ENCODE assay signal across 9 mouse cellular contexts in the genomic region with DNA sequence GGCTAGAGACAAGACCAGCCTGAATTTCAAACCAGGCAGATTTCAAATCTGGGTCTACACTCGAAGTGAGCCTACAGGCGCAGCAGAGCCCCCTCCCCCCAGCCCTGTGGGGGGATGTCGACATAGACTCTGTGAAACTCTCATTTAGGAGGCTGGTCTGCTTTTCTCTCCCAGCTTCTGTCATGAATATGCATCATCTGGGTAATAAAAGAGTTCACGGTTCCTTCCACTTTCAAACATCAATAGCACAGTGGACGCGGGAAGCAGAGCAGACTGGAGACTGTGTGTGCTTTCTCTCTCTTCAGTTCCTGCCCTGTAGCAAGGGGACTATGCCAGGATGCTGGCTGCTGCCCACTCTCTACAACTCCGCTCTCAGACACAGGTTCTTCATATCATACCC. TPM values are rescaled to one million over a fixed set of nuclear protein-coding genes. Genes with fewer than 3 reads are reported as not detected.
A peak's percentile ranks its signal among the peaks of the same experiment; 100 is the strongest.
DNase-seq lines count a peak whose midpoint lies in the region; ATAC-seq and TF ChIP-seq lines count a peak whose summit lies in the region.
"Had no signal": no experiment of that assay in that cellular context is flagged by ENCODE, and none has a peak within 500 bp of the region (broad histone marks: within the 10 kb centered on the region; RNA-seq: fewer than 3 reads in every experiment).

No protein-coding gene starts in this region.

- peaks cover 8% of the 10 kb centered on the region; the same call in 1 of the 2 replicates for H3K27me3 ChIP-seq in heart, embryonic 10.5 days (ENCODE audit: insufficient read depth, poor library complexity, severe bottlenecking)
- H3K27me3 ChIP-seq in heart, embryonic 12.5 days (replicated peaks) = 0 out of 2 replicates have a peak, but pooled peaks cover 6% of the 10 kb centered on the region
- no peaks in the 10 kb centered on the region for H3K27me3 ChIP-seq in stomach, embryonic 15.5 days (replicated peaks)
- H3K27me3 ChIP-seq in stomach, postnatal 0 days (ENCODE audit: control insufficient read depth, insufficient read depth, low read length) = no peaks in the 10 kb centered on the region
- no peaks in the 10 kb centered on the region for H3K27me3 ChIP-seq in limb, embryonic 11.5 days (ENCODE audit: control insufficient read depth, insufficient read depth, low read length)

- 57% methylated on average over 7 of the region's 7 CpGs for WGBS in heart, embryonic 10.5 days
- 59% methylated on average over 7 of the region's 7 CpGs for WGBS in heart, embryonic 12.5 days
- 46% methylated on average over 7 of the region's 7 CpGs for WGBS in stomach, embryonic 15.5 days
- WGBS in stomach, postnatal 0 days = 54% methylated on average over 7 of the region's 7 CpGs
- 36% methylated on average over 7 of the region's 7 CpGs for WGBS in limb, embryonic 11.5 days

- no peak overlapping the region for H3K4me2 ChIP-seq in heart, embryonic 12.5 days
- H3K4me2 ChIP-seq in stomach, embryonic 15.5 days = no peak overlapping the region
- H3K4me2 ChIP-seq in stomach, postnatal 0 days (replicated peaks; ENCODE audit: low read depth) = no peak overlapping the region
- no peak overlapping the region for H3K4me2 ChIP-seq in limb, embryonic 11.5 days (ENCODE audit: low read depth, severe bottlenecking)

- H3K4me3 ChIP-seq in heart, embryonic 10.5 days = no peak overlapping the region
- no peak overlapping the region for H3K4me3 ChIP-seq in heart, embryonic 12.5 days
- no peak overlapping the region for H3K4me3 ChIP-seq in stomach, embryonic 15.5 days (replicated peaks)
- no peak overlapping the region for H3K4me3 ChIP-seq in stomach, postnatal 0 days (ENCODE audit: low read depth, low read length)
- H3K4me3 ChIP-seq in limb, embryonic 11.5 days (ENCODE audit: low read depth, low read length) = no peak overlapping the region

- DNase-seq in heart, embryonic 10.5 days (ENCODE audit: low spot score) = no peak
- DNase-seq in stomach, postnatal 0 days (ENCODE audit: low spot score) = no peak
- DNase-seq in limb, embryonic 11.5 days (ENCODE audit: low spot score) = no peak
- DNase-seq in ovary, postnatal 36 days (ENCODE audit: low spot score) = no peak
- no peak for DNase-seq in kidney, adult 11 months
- DNase-seq in adrenal gland, adult (ENCODE audit: inconsistent age in 2 of 2, low spot score in 1 of 2) = no peak

- peaks cover 79% of the 10 kb centered on the region for H3K4me1 ChIP-seq in heart, embryonic 10.5 days
- peaks cover 81% of the 10 kb centered on the region for H3K4me1 ChIP-seq in heart, embryonic 12.5 days (replicated peaks)
- H3K4me1 ChIP-seq in stomach, embryonic 15.5 days = peaks cover 84% of the 10 kb centered on the region
- H3K4me1 ChIP-seq in stomach, postnatal 0 days (replicated peaks; ENCODE audit: control insufficient read depth, insufficient read depth) = peaks cover 29% of the 10 kb centered on the region
- H3K4me1 ChIP-seq in limb, embryonic 11.5 days (ENCODE audit: control insufficient read depth, insufficient read depth, low read length) = peaks cover 70% of the 10 kb centered on the region

- no peaks in the 10 kb centered on the region for H3K9me3 ChIP-seq in heart, embryonic 10.5 days
- no peaks in the 10 kb centered on the region for H3K9me3 ChIP-seq in heart, embryonic 12.5 days (replicated peaks)
- no peaks in the 10 kb centered on the region for H3K9me3 ChIP-seq in stomach, embryonic 15.5 days
- no peaks in the 10 kb centered on the region for H3K9me3 ChIP-seq in stomach, postnatal 0 days (ENCODE audit: control insufficient read depth, low read length)
- H3K9me3 ChIP-seq in limb, embryonic 11.5 days (ENCODE audit: control insufficient read depth, low read length) = no peaks in the 10 kb centered on the region

- no peak for TF ChIP-seq EP300 in stomach, postnatal 0 days (optimal IDR thresholded peaks at IDR 0.05)

- no peak for ATAC-seq in heart, embryonic 12.5 days (ENCODE audit: insufficient number of reproducible peaks, low FRiP score)
- no peak for ATAC-seq in stomach, embryonic 15.5 days (ENCODE audit: insufficient read depth, low FRiP score, low read depth)
- no peak for ATAC-seq in stomach, postnatal 0 days (ENCODE audit: low FRiP score, low TSS enrichment)
- no peak for ATAC-seq in limb, embryonic 11.5 days (ENCODE audit: insufficient number of reproducible peaks, low FRiP score, low TSS enrichment, low read depth)
- ATAC-seq: CD4-positive, CD25-positive, alpha-beta regulatory T cell, adult 4 months had no signal

- no peak for TF ChIP-seq CTCF in stomach, postnatal 0 days (IDR thresholded peaks at IDR 0.05; ENCODE audit: low read depth)

- H3K36me3 ChIP-seq in heart, embryonic 10.5 days = peaks cover 32% of the 10 kb centered on the region
- peaks cover 32% of the 10 kb centered on the region for H3K36me3 ChIP-seq in heart, embryonic 12.5 days
- peaks cover 13% of the 10 kb centered on the region for H3K36me3 ChIP-seq in stomach, embryonic 15.5 days
- H3K36me3 ChIP-seq in stomach, postnatal 0 days (ENCODE audit: control insufficient read depth, insufficient read depth, low read length) = peaks cover 10% of the 10 kb centered on the region
- peaks cover 3% of the 10 kb centered on the region; the same call in 1 of the 2 replicates for H3K36me3 ChIP-seq in limb, embryonic 11.5 days (ENCODE audit: control insufficient read depth, insufficient read depth, low read length)

- no peak overlapping the region for H3K9ac ChIP-seq in heart, embryonic 12.5 days
- H3K9ac ChIP-seq in stomach, embryonic 15.5 days = no peak overlapping the region
- H3K9ac ChIP-seq in stomach, postnatal 0 days (ENCODE audit: low read length) = no peak overlapping the region
- peak overlapping the region; percentile 12; the same call in 1 of the 2 replicates for H3K9ac ChIP-seq in limb, embryonic 11.5 days (ENCODE audit: low read length)

- H3K27ac ChIP-seq in heart, embryonic 10.5 days = peak overlapping the region; percentile 67; the same call in 1 of the 2 replicates
- H3K27ac ChIP-seq in heart, embryonic 12.5 days (ENCODE audit: poor library complexity, severe bottlenecking) = no peak overlapping the region
- 0 out of 2 replicates have a peak overlapping the region, but pooled peaks have one; percentile 11 for H3K27ac ChIP-seq in stomach, embryonic 15.5 days
- H3K27ac ChIP-seq in stomach, postnatal 0 days (replicated peaks) = no peak overlapping the region
- no peak overlapping the region for H3K27ac ChIP-seq in limb, embryonic 11.5 days (replicated peaks; ENCODE audit: low read depth, low read length)

RNA-seq across cellular contexts. Expression of a gene that starts 30.8 kb away (rescaled TPM):
- polyA plus RNA-seq in heart, embryonic 10.5 days (2016; fragmentation: Nextera tagmentation; extraction: Ambion mirVana) = 13.2 and 16.6 TPM in 2 replicates
- polyA plus RNA-seq in heart, embryonic 12.5 days (2016; fragmentation: Nextera tagmentation; extraction: Ambion mirVana) = 20.4 TPM in 2 replicates
- polyA plus RNA-seq in stomach, embryonic 15.5 days (2015; fragmentation: Nextera tagmentation; extraction: Ambion mirVana) = 16.1 and 17.9 TPM in 2 replicates
- 4.8 and 5.6 TPM in 2 replicates for polyA plus RNA-seq in stomach, postnatal 0 days (2015; fragmentation: Nextera tagmentation; extraction: Ambion mirVana)
- polyA plus RNA-seq in limb, embryonic 11.5 days (2014; fragmentation: Nextera tagmentation; extraction: Ambion mirVana) = 14.5 and 15.0 TPM in 2 replicates

RNA-seq across cellular contexts. Expression of a gene that starts 40.7 kb away (rescaled TPM):
- polyA plus RNA-seq in heart, embryonic 10.5 days (2016; fragmentation: Nextera tagmentation; extraction: Ambion mirVana) = 24.7 and 26.4 TPM in 2 replicates
- 22.6 and 24.5 TPM in 2 replicates for polyA plus RNA-seq in heart, embryonic 12.5 days (2016; fragmentation: Nextera tagmentation; extraction: Ambion mirVana)
- polyA plus RNA-seq in stomach, embryonic 15.5 days (2015; fragmentation: Nextera tagmentation; extraction: Ambion mirVana) = 22.3 and 24.0 TPM in 2 replicates
- polyA plus RNA-seq in stomach, postnatal 0 days (2015; fragmentation: Nextera tagmentation; extraction: Ambion mirVana) = 10.6 and 11.7 TPM in 2 replicates
- 36.3 and 40.9 TPM in 2 replicates for polyA plus RNA-seq in limb, embryonic 11.5 days (2014; fragmentation: Nextera tagmentation; extraction: Ambion mirVana)

Comparison
In these comparisons a context has a peak if more than half of its experiments do, and no peak if none do; other contexts are left out.
1. H3K27ac ChIP-seq: peak in heart, embryonic 10.5 days (single experiment) and stomach, embryonic 15.5 days (single experiment); none in heart, embryonic 12.5 days (single experiment), stomach, postnatal 0 days (single experiment) and limb, embryonic 11.5 days (single experiment).